In the genomic region with DNA sequence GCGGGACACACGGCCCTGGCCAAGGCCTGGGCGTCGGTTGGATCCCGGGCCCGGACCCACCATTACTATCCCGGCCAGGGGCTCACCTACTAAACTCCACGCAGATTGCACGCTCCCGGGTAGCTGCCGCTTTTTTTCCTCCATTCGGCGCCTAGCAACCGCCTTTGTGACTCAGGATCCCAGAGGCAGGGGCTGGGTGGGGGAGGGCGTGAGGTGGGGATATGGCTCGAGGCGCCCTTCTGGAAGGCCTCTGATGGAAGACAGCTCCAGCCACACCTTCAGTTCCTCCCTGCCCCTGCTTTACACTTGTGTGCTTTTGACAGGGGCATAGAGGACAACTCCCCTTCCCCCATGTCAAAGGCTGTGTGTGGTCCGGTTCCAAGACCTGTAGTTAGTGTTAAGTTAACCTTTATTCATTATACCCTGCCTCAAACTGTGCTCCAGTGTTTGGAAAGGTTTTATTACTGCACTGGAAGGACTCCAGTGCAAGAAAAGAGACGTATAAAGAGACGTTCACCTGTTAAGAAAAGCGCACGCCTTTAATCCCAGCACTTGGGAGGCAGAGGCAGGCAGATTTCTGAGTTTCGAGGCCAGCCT, we compare ENCODE assay signal across 10 mouse cellular contexts. TPM values are rescaled to one million over a fixed set of nuclear protein-coding genes. Genes with fewer than 3 reads are reported as not detected.
A peak's percentile ranks its signal among the peaks of the same experiment; 100 is the strongest.
DNase-seq lines count a peak whose midpoint lies in the region; ATAC-seq lines count a peak whose summit lies in the region.
"Had no signal": no experiment of that assay in that cellular context is flagged by ENCODE, and none has a peak within 500 bp of the region (broad histone marks: within the 10 kb centered on the region; RNA-seq: fewer than 3 reads in every experiment).

A gene (minus strand): TSS at position 173 of the 597 bp plus-strand sequence.

- H3K4me1 ChIP-seq in midbrain, embryonic 10.5 days: peaks cover 20% of the 10 kb centered on the region
- H3K4me1 ChIP-seq in midbrain, embryonic 16.5 days (ENCODE audit: control insufficient read depth, insufficient read depth, low read length): peaks cover 6% of the 10 kb centered on the region
- H3K4me1 ChIP-seq in embryonic facial prominence, embryonic 13.5 days: peaks cover 3% of the 10 kb centered on the region
- peaks cover 10% of the 10 kb centered on the region for H3K4me1 ChIP-seq in neural tube, embryonic 13.5 days (replicated peaks)

- no peak for ATAC-seq in midbrain, embryonic 16.5 days
- no peak for ATAC-seq in embryonic facial prominence, embryonic 13.5 days (ENCODE audit: insufficient number of reproducible peaks, insufficient read depth, low FRiP score, low TSS enrichment, low read depth)
- ATAC-seq in neural tube, embryonic 13.5 days (ENCODE audit: low read depth): no peak

- H3K4me2 ChIP-seq in midbrain, embryonic 16.5 days (ENCODE audit: low read length): no peak within 1 kb of the TSS
- no peak within 1 kb of the TSS for H3K4me2 ChIP-seq in embryonic facial prominence, embryonic 13.5 days
- 0 out of 2 replicates have a peak within 1 kb of the TSS, but pooled peaks have one; percentile 18 for H3K4me2 ChIP-seq in neural tube, embryonic 13.5 days

- no peak within 1 kb of the TSS for H3K4me3 ChIP-seq in midbrain, embryonic 10.5 days
- H3K4me3 ChIP-seq in midbrain, embryonic 16.5 days (ENCODE audit: low read depth, low read length): no peak within 1 kb of the TSS
- no peak within 1 kb of the TSS for H3K4me3 ChIP-seq in embryonic facial prominence, embryonic 13.5 days
- H3K4me3 ChIP-seq in neural tube, embryonic 13.5 days: no peak within 1 kb of the TSS

- WGBS in midbrain, embryonic 10.5 days: 41% methylated on average over 23 of the region's 23 CpGs
- 37% methylated on average over 23 of the region's 23 CpGs for WGBS in midbrain, embryonic 16.5 days
- WGBS in embryonic facial prominence, embryonic 13.5 days: 43% methylated on average over 23 of the region's 23 CpGs
- WGBS in neural tube, embryonic 13.5 days: 36% methylated on average over 23 of the region's 23 CpGs

- H3K27ac ChIP-seq in midbrain, embryonic 10.5 days (replicated peaks): peak within 1 kb of the TSS; percentile 4
- H3K27ac ChIP-seq in midbrain, embryonic 16.5 days (ENCODE audit: low read length): no peak within 1 kb of the TSS
- H3K27ac ChIP-seq in embryonic facial prominence, embryonic 13.5 days: no peak within 1 kb of the TSS
- H3K27ac ChIP-seq in neural tube, embryonic 13.5 days (replicated peaks): no peak within 1 kb of the TSS

- no peaks in the 10 kb centered on the region for H3K9me3 ChIP-seq in midbrain, embryonic 10.5 days (replicated peaks)
- no peaks in the 10 kb centered on the region for H3K9me3 ChIP-seq in midbrain, embryonic 16.5 days (replicated peaks; ENCODE audit: control insufficient read depth, low read length, poor library complexity, severe bottlenecking)
- H3K9me3 ChIP-seq in embryonic facial prominence, embryonic 13.5 days: no peaks in the 10 kb centered on the region
- H3K9me3 ChIP-seq in neural tube, embryonic 13.5 days: no peaks in the 10 kb centered on the region

- peak; percentile 11 for DNase-seq in adrenal gland, postnatal 25 days
- no peak for DNase-seq in adrenal gland, adult 8-10 months
- peak; percentile 53 for DNase-seq in midbrain, embryonic 10.5 days (ENCODE audit: low spot score)
- DNase-seq in thymus, postnatal 10 days (ENCODE audit: low spot score in 2 of 2): no peak
- DNase-seq in urinary bladder, postnatal 25 days (ENCODE audit: low spot score): no peak
- DNase-seq: cerebellum, adult 8-10 months; lung, postnatal 36 days had no signal

- H3K9ac ChIP-seq in midbrain, embryonic 16.5 days (ENCODE audit: low read depth, low read length): no peak within 1 kb of the TSS
- peak within 1 kb of the TSS; percentile 51 for H3K9ac ChIP-seq in embryonic facial prominence, embryonic 13.5 days
- 0 out of 2 replicates have a peak within 1 kb of the TSS, but pooled peaks have one; percentile 6 for H3K9ac ChIP-seq in neural tube, embryonic 13.5 days

- H3K36me3 ChIP-seq in midbrain, embryonic 10.5 days: peaks cover 15% of the 10 kb centered on the region
- H3K36me3 ChIP-seq in midbrain, embryonic 16.5 days (ENCODE audit: control insufficient read depth, insufficient read depth, low read length): no peaks in the 10 kb centered on the region
- H3K36me3 ChIP-seq in embryonic facial prominence, embryonic 13.5 days: 0 out of 2 replicates have a peak, but pooled peaks cover 4% of the 10 kb centered on the region
- H3K36me3 ChIP-seq in neural tube, embryonic 13.5 days: no peaks in the 10 kb centered on the region

- H3K27me3 ChIP-seq in midbrain, embryonic 10.5 days (ENCODE audit: low read depth, poor library complexity, severe bottlenecking): no peaks in the 10 kb centered on the region
- no peaks in the 10 kb centered on the region for H3K27me3 ChIP-seq in midbrain, embryonic 16.5 days (ENCODE audit: control insufficient read depth, insufficient read depth, low read depth, low read length)
- no peaks in the 10 kb centered on the region for H3K27me3 ChIP-seq in embryonic facial prominence, embryonic 13.5 days
- H3K27me3 ChIP-seq in neural tube, embryonic 13.5 days: no peaks in the 10 kb centered on the region

RNA-seq across cellular contexts. Expression of the gene that starts here (rescaled TPM):
- 0.70 TPM in 1 of 2 replicates, not detected in the other for total RNA-seq in adrenal gland, postnatal 25 days (2021)
- total RNA-seq in adrenal gland, adult 8-10 months (2022): under 1 TPM in 1 of 4 experiments, not detected in 3; 0.35 TPM
- polyA plus RNA-seq in midbrain, embryonic 10.5 days (2016; fragmentation: Nextera tagmentation; extraction: Ambion mirVana): 0.17 and 0.52 TPM in 2 replicates
- polyA plus RNA-seq in midbrain, embryonic 16.5 days (2015; fragmentation: Nextera tagmentation; extraction: Ambion mirVana): not detected in 2 replicates
- not detected in 2 replicates for polyA plus RNA-seq in embryonic facial prominence, embryonic 13.5 days (2015; fragmentation: Nextera tagmentation; extraction: Ambion mirVana)
- polyA plus RNA-seq in neural tube, embryonic 13.5 days (2015; fragmentation: Nextera tagmentation; extraction: Ambion mirVana): 0.18 TPM in 1 of 2 replicates, not detected in the other

Comparison
In these comparisons a context has a peak if more than half of its experiments do, and no peak if none do; other contexts are left out.
1. Peak in DNase-seq in adrenal gland, postnatal 25 days; RNA of the gene not detected or under 1 TPM.
2. Peak in DNase-seq and H3K27ac ChIP-seq in midbrain, embryonic 10.5 days; RNA of the gene not detected or under 1 TPM.